Mouse (Mus musculus): ENCODE results near the gene Usp49.
A peak's percentile ranks its signal among the peaks of the same experiment; 100 is the strongest.
"Not testable (repeated sequence)": the region's sequence is repeated elsewhere in the genome, so short reads cannot be mapped to it uniquely, and the experiment has no call there.

The Usp49 gene

GRCm38 (mm10) chr17:47651953-47652352 is 21.5 kb downstream of the Usp49 start:
- DNase-seq, result no peak

- not testable (repeated sequence) for DNase-seq
Observed at GRCm38 (mm10) chr17:47654346-47654745, 23.9 kb downstream of the Usp49 start.

GRCm38 (mm10) chr17:47655697-47656096 is 25.2 kb downstream of the Usp49 start:
- no peak for DNase-seq

DNA sequence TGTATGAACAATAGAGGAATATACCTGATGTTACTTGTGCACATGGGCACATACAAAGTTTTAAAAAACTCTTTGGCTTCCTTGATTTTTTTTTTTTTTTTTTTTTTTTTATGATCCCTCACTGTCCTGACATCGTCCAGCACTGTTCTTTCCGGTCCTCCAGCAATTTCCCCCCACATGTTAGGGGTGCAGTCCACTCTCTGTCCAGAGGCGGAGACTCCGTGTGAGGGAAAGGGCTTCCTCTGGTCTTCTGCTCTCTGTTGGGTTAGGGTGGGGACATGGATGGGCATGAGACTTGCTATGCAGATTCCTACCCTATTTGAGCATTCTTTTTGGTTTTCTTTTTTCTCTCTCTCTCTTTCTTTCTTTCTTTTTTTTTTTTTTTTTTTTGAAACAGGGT is 27.4 kb downstream of the Usp49 start:
- no peak for DNase-seq

DNA sequence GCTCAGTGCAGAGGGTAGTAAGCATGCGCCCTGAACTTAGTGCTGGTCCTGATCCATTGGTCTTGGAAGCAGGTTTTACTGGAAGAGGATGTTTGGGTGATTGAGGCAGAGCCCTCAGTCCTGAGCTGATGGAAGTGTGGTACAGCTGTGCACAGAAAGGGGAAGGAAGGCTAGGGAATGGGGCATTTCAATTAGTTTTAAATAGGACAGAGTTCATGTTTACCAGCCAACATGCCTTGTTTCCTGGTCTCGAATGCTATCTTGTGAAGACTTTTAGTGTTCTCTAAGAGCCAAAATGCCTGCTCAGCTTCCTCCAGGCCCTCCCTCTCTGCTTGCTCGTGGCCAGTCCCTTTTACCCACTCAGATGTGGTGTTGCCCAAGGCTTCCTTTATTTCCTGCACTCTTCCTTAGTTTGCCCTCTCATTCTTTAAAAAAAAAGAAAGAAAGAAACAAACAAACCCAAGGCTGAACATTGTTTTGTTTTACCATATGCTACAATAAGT is 28.3 kb downstream of the Usp49 start:
- no peak for DNase-seq

GRCm38 (mm10) chr17:47663009-47663713 is 32.7 kb downstream of the Usp49 start:
- no peak for DNase-seq

DNA sequence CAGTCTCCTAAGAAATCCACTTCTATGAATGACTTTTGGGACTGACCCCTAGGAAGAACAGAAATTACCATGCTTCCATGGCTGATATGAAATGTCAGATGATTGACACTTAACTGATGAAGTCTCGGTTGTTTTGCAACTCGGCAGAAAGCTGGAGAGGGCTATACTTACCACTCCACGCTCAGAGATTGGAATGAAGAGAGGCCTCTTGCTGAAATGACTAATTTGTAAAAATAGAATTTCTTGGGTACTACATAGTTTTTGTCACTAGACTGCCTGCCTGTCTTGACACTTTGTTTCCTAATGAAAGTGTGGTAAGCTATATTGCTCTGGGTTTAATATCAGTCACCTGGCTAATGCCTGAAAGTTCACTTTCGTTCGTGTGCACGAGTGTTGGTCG is 34.0 kb downstream of the Usp49 start:
- DNase-seq, result no peak

GRCm38 (mm10) chr17:47669166-47669565 is 38.7 kb downstream of the Usp49 start:
- no peak for DNase-seq

- DNase-seq, result no peak
Observed at GRCm38 (mm10) chr17:47671988-47672310, 41.5 kb downstream of the Usp49 start.

- DNase-seq, result no peak
Observed at GRCm38 (mm10) chr17:47672311-47673111, 42.0 kb downstream of the Usp49 start.

GRCm38 (mm10) chr17:47676581-47676980 is 46.1 kb downstream of the Usp49 start:
- DNase-seq, result peak; percentile 62 to 65

DNA sequence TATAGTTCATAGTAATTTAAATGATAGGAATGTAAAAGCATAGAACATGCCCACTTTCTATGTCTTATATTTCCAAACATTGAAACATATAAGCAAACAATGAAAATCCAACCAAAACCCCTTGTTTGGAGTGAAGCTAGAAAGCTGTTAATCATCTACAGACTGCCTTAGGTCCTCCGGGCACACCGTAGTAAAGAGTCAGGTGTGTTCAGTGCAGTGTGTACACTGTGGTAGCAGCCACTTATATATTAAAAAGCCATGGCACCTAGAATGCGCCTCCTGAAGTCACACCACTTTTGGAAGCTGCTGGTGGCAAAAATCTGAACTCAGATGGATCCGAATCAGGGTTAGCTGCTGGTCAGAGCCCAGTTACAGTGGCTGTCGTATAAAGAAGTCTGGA is 47.7 kb downstream of the Usp49 start:
- DNase-seq, result no peak

- DNase-seq, result no peak
Observed at GRCm38 (mm10) chr17:47678702-47679101, 48.2 kb downstream of the Usp49 start.

- DNase-seq, result no peak
Observed at GRCm38 (mm10) chr17:47682836-47683235, 52.3 kb downstream of the Usp49 start.

DNA sequence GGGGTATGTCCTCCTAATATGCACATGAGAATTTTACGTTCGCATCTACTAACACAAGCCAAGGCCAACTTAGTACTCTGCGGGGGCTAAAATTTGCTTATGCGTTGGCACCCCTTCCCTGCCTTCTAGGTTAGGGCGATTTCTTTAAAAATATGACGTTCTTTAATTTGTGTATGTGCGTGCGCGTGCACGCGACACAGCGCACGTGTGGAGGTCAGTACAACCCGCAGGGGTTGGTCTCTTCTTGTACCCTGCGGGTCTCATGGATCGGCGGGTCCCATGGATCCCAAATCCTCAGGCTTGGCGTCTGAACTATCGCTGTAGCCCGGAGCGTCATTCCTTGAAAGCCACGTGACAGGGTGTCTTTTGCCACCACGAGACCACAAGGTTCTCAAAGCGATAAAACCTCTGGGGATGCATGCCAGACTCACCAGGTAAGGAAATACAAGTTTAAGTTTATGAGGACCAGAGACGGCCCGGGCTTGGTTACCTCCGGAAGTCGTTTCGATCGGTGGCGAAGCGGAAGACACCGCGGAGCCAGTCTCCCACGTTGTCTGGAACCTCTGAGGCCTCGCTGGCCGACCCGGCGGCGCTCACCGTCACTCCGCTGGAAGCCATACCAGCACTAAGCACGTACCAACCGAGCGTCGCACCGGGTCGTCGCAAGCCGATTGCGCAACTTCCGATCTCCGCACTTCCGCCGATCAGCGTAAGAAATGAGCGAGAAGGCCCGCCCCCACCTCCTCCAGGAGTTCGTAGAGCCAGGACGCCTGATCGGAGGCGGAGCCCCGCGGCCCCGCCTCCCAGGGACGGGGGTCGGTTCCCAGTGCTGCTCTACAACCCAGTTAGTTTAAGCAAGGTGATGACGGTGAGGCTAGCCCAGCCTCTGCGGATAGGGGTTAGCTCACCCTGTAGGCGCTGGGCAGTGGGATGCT is 57.2 kb downstream of the Usp49 start:
- peak; percentile 95 for DNase-seq

- DNase-seq, result no peak
Observed at GRCm38 (mm10) chr17:47688344-47688607, 57.8 kb downstream of the Usp49 start, which contains the start of gene Tomm6. Tomm6 (minus strand) TSS chr17:47688386.

DNA sequence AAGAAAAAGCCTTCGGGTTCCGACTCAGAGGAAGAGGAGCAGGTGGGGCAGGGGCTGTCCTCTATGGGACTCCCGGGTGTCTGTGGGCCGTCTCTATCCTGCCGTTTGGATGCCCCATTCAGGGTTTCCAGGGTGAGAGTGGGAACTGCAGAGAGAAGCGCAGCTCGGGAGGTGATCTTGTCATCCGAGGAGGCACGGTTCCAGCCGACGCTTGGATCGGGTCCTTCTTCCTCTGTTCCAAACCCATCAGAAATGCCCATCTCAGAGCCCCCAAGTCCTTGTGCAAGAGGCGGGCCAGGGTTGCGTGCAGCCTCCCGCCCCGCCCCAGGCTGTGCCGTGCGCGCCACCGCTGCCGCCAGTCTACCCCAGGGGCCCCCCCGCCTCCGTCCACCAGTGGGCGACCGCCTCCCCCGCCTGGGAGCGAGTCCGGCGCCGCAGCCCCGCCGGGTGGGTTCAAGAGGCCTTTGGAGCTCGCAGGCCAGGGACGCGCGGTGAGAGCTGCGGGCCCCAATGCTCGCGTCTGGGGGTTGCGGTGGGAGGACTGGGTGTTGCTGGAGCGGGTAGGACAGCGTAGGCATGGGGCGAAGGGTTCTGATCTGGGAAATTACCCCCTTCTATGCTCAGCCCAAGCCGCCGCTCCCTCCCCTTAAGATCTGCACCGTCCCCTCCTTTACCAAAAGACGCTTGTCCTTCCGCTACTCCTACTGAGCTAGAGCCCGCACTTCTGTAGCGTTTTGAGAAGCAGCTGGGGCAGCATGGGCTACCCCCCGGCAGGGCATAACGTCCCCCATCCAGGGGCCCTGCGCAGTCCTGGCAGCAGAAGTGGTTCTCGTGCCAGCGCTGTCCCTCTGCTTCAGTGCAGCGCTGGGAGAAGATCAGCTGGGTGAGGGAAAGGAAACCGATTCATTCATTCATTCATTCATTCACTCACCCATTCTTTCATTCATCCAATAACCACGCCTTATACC is 58.4 kb downstream of the Usp49 start, which contains the start of gene Frs3:
Gene Frs3 (plus strand): TSS at position 423 of the 968 bp plus-strand sequence.
- DNase-seq, result peak; percentile 60 to 62

DNA sequence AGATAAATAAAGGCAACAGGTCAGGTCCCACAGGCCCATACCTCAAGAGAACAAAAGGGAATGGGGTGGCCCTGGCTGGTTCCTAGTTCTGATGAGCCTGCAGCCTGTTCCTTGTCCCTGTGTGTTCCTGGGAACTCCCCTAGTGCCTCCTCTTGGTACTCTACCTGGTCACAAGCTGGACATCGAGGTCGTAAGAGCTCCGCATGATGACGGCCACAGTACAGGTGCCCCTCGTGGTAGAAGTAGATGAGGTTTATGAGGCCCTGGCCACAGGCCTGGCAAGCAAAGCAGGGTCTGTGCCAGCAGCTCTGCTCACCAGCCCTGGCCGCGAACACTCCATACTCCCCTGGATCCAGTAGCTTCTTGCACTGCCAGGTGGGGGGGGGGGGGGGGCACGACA is 59.4 kb downstream of the Usp49 start:
- no peak for DNase-seq

GRCm38 (mm10) chr17:47691650-47692049 is 61.2 kb downstream of the Usp49 start:
- DNase-seq, result no peak

GRCm38 (mm10) chr17:47693671-47694441 is 63.4 kb downstream of the Usp49 start:
- peak in 1 of 2 experiments; percentile 6 for DNase-seq

- DNase-seq, result no peak
Observed at GRCm38 (mm10) chr17:47694442-47694502, 63.8 kb downstream of the Usp49 start, which contains the start of gene Gm21981. Gm21981 (minus strand) TSS chr17:47694455.
